Mouse (Mus musculus): ENCODE measurements at regions not wholly inside any gene's neighbourhood (a gene's known extent, or its start where the extent isn't known, plus 50 kb on each side); places are given as distances from the start of the nearest gene placed in this dataset.

- no peaks in the 10 kb centered on the region for H3K27me3 ChIP-seq (replicated peaks; ENCODE audit: control insufficient read depth, insufficient read depth, low read length)
- H3K4me2 ChIP-seq, result no peak overlapping the region
- DNase-seq (ENCODE audit: low spot score) (no peak), ATAC-seq (replicated peaks; ENCODE audit: low FRiP score) (no peak)
- H3K27ac ChIP-seq (ENCODE audit: low read depth, low read length), result no peak overlapping the region
- no peaks in the 10 kb centered on the region for H3K9me3 ChIP-seq (ENCODE audit: control insufficient read depth, low read length)
- no peak overlapping the region for H3K9ac ChIP-seq (ENCODE audit: low read depth, low read length)
- H3K36me3 ChIP-seq (ENCODE audit: control insufficient read depth, insufficient read depth, low read length), result no peaks in the 10 kb centered on the region
- H3K4me3 ChIP-seq (ENCODE audit: low read depth, low read length), result no peak overlapping the region
- H3K4me1 ChIP-seq (replicated peaks; ENCODE audit: control insufficient read depth, insufficient read depth, low read length), result no peaks in the 10 kb centered on the region
- WGBS, result 69% methylated on average over 6 of the region's 6 CpGs
These were observed 143.0 kb downstream of the Bcl11b start for GRCm38 (mm10) chr12:107860358-107860757.

Data from liver, embryonic 11.5 days (tissue).